Mouse (Mus musculus) embryonic facial prominence, embryonic 15.5 days (tissue): ENCODE results near the gene Tor1aip2. TPM values are rescaled to one million over a fixed set of nuclear protein-coding genes. Genes with fewer than 3 reads are reported as not detected.

Experiments
- ATAC-seq: fragments of 200-750 bp; cut with Nextera tagmentation; 2 replicates; pipeline ENCODE4 v1.8.0; 2017; ENCODE audit warnings: low read depth, moderate TSS enrichment; ENCODE audit not compliant: insufficient number of reproducible peaks, low FRiP score, low TSS enrichment
- H3K27ac ChIP-seq: fragments of 300-500 bp; sonication (generic); replicated peaks from 2 replicates; pipeline ENCODE4 v1.5.1; 2015; ENCODE audit warnings: mild to moderate bottlenecking, inconsistent platforms
- H3K27me3 ChIP-seq: fragments of 300-500 bp; sonication (generic); 2 replicates; pipeline ENCODE4 v1.6.1; 2015; ENCODE audit warnings: inconsistent platforms
- H3K36me3 ChIP-seq: fragments of 300-500 bp; sonication (generic); 2 replicates; pipeline ENCODE4 v1.6.1; 2015; ENCODE audit warnings: mild to moderate bottlenecking, inconsistent platforms
- H3K4me1 ChIP-seq: fragments of 300-500 bp; sonication (generic); 2 replicates; pipeline ENCODE4 v1.6.1; 2015; ENCODE audit warnings: inconsistent platforms
- H3K4me2 ChIP-seq: fragments of 300-500 bp; sonication (generic); replicated peaks from 2 replicates; pipeline ENCODE4 v1.6.1; 2015; ENCODE audit warnings: mild to moderate bottlenecking, inconsistent platforms
- H3K4me3 ChIP-seq: fragments of 300-500 bp; sonication (generic); replicated peaks from 2 replicates; pipeline ENCODE4 v1.5.1; 2015; ENCODE audit warnings: mild to moderate bottlenecking, inconsistent platforms
- H3K9ac ChIP-seq: fragments of 300-500 bp; sonication (generic); 2 replicates; pipeline ENCODE4 v1.6.1; 2015; ENCODE audit warnings: inconsistent platforms
- H3K9me3 ChIP-seq: fragments of 300-500 bp; sonication (generic); replicated peaks from 2 replicates; pipeline ENCODE4 v1.6.1; 2016; ENCODE audit warnings: inconsistent platforms
- WGBS: fragments of 180-500 bp; shearing (Covaris S2); methylation state at CpG from one replicate; pipeline ENCODE4 v1.1.7; 2015; 5-methylcytosine and 5-hydroxymethylcytosine counted together
- polyA plus RNA-seq: library from polyadenylated mRNA; unstranded; fragments of >200 nt; fragmentation: Nextera tagmentation; extraction: Ambion mirVana; gene quantifications from 2 replicates; pipeline ENCODE4 v1.2.1, GENCODE M21; 2015

Tor1aip2 gene
- polyA plus RNA-seq, 1 experiment from 2014 or later, result 113 TPM

- no peak overlapping the region for H3K4me3 ChIP-seq
- no peaks in the 10 kb centered on the region for H3K36me3 ChIP-seq
- ATAC-seq, result no peak
- 0 out of 2 replicates have a peak, but pooled peaks cover 7% of the 10 kb centered on the region for H3K4me1 ChIP-seq
- 40% methylated on average over 7 of the region's 7 CpGs for WGBS
- H3K27me3 ChIP-seq, result no peaks in the 10 kb centered on the region
- no peaks in the 10 kb centered on the region for H3K9me3 ChIP-seq
- H3K27ac ChIP-seq, result no peak overlapping the region
- no peak overlapping the region for H3K9ac ChIP-seq
- H3K4me2 ChIP-seq, result no peak overlapping the region
These were observed 76.9 kb downstream of the Tor1aip2 start for GRCm38 (mm10) chr1:156112142-156112541.

DNA sequence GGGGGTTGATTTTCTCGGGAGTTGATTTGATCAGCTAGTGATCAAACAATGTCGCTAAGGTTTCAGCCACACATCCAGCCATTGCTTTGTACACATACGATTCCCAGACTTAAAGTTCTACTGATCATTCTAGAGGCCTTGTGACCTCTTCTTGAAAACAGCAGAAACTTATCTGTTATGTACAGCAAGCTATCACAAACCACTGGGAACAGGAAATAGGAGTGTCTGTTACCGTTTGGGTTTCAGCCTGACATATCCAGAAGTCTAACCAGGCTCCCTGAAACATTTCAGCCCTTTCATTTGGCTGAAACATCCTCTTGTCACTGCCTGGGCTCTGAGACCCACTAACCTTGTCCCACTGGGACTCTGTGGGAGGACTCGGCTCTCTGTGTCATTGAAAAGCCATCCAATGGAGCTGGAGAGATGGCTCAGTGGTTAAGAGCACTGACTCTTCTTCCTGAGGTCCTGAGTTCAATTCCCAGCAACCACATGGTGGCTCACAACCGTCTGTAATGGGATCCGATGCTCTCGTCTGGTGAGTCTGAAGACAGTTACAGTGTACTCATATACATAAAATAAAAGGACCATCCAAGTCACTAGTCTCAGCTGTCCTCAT lies 78.8 kb downstream of the Tor1aip2 start:
- Histone ChIP-seq H3K36me3 (no peaks in the 10 kb centered on the region), H3K9me3 (no peaks in the 10 kb centered on the region), H3K9ac (no peak overlapping the region), H3K4me2 (no peak overlapping the region), H3K27me3 (no peaks in the 10 kb centered on the region), H3K4me3 (no peak overlapping the region), H3K4me1 (0 out of 2 replicates have a peak, but pooled peaks cover 7% of the 10 kb centered on the region), H3K27ac (no peak overlapping the region)
- 76% methylated on average over 8 of the region's 8 CpGs for WGBS
- no peak for ATAC-seq

DNA sequence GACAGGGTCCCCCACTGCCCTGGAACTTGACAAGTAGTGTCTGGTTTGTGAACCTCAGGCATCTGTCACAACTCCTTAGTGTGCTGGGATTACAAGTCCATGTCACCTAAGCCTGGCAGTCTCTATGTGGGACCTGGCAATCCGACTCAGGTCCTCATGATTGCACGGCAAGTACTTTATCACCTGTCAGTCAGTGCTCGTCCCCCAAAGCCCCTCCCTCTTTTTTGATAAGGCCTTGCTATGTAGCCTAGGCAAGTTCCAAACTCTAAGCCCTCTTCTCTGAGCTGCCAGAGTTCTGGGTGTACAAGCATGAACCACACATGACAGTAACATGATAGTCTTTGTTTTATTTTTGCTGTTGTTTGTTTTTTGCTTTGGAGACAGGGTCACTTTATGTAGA lies 81.6 kb downstream of the Tor1aip2 start:
- Histone ChIP-seq H3K27ac (no peak overlapping the region), H3K9ac (no peak overlapping the region), H3K4me1 (0 out of 2 replicates have a peak, but pooled peaks cover 4% of the 10 kb centered on the region), H3K4me3 (no peak overlapping the region), H3K36me3 (no peaks in the 10 kb centered on the region), H3K4me2 (no peak overlapping the region), H3K9me3 (no peaks in the 10 kb centered on the region), H3K27me3 (no peaks in the 10 kb centered on the region)
- WGBS, result 62% methylated on average over 3 of the region's 3 CpGs
- ATAC-seq, result no peak

Other genes with a start within 250 kb of the Tor1aip2 start
- 41.4 and 42.2 TPM in 2 replicates for gene Qsox1, start 222.5 kb upstream of the Tor1aip2 start, polyA plus RNA-seq
- gene Cep350, start 62.1 kb upstream of the Tor1aip2 start, polyA plus RNA-seq, result 13.0 and 13.9 TPM in 2 replicates
- 45.1 and 47.8 TPM in 2 replicates for gene Tor1aip1, start 1.1 kb downstream of the Tor1aip2 start, polyA plus RNA-seq
- gene Fam163a, start 169.6 kb downstream of the Tor1aip2 start, polyA plus RNA-seq, result 0.32 and 0.43 TPM in 2 replicates